Mouse (Mus musculus): ENCODE results near the gene Fam169b. TPM values are rescaled to one million over a fixed set of nuclear protein-coding genes. Genes with fewer than 3 reads are reported as not detected.
A peak's percentile ranks its signal among the peaks of the same experiment; 100 is the strongest.
"Not testable (repeated sequence)": the region's sequence is repeated elsewhere in the genome, so short reads cannot be mapped to it uniquely, and the experiment has no call there.

The Fam169b gene
- total RNA-seq, 2 experiments from 2014 or later = 0.27 to 0.89 TPM

GRCm38 (mm10) chr7:68264028-68264453, 9.6 kb upstream of the Fam169b start, which contains the start of gene Pgpep1l:
TSS of gene Pgpep1l (minus strand) at chr7:68264233.
- DNase-seq (ENCODE audit: low spot score in 2 of 2) = peak; percentile 41 to 52

DNA sequence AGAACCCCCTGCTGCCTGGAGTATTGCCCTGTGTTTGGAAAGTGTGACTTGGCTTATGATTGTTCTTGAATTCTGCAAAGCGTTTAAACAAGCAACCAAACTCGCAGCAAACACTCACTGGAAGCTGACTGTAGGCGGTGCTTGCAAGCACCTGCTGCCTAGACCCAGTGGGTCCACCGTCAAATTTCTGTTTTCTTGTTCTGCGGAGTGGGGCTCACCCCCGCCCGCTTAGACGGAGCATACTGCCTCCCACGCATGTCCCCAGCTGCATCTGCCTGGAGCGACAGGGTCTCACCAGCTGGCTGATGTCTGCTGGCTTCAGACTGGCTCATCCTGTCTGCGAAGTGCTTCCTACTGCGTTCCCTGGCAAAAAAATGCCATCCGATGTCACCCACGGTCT, 9.1 kb upstream of the Fam169b start:
- DNase-seq (ENCODE audit: low spot score in 2 of 2) = peak; percentile 71

GRCm38 (mm10) chr7:68265391-68265790, 8.2 kb upstream of the Fam169b start:
- no peak for DNase-seq (ENCODE audit: low spot score in 2 of 2)

DNA sequence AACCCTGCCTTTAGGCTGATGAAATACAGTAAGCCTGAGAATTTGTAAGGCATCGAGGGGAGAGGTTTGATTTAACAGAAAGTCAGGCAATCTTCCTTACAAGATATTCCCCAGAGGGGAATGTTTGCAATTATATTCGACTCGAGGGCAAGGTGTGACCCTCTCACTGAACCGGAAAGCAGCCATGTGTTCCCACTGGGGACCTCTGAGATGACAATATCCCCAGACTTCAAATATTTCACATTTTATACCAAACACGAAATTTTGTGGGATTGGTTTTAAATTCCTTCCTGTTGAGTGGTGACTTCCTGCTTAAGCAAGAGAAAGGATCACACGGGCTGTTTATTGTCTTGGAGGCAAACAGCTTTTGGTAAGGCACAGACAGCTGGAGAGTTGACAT, 6.9 kb upstream of the Fam169b start:
- DNase-seq (ENCODE audit: low spot score in 2 of 2) = no peak

GRCm38 (mm10) chr7:68270551-68270950, 3.1 kb upstream of the Fam169b start:
- DNase-seq (ENCODE audit: low spot score in 2 of 2) = no peak

GRCm38 (mm10) chr7:68271816-68272215, 1.8 kb upstream of the Fam169b start:
- DNase-seq (ENCODE audit: low spot score in 2 of 2) = no peak

DNA sequence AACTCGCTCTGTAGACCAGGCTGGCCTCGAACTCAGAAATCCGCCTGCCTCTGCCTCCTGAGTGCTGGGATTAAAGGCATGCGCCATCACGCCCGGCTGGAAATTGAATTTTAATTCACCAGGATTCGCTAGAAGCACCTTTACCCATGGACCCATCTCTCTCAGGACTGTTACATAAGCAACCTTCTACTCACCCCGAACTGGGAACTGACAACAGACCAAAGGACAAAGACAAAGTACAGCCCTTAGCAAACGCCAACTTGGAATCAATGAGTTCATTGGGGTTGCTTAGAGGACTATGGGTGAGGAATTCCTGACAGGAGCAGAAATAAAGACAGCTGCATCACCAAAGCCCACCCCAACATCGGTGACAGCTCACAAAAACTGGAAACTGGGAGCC, 1.0 kb upstream of the Fam169b start:
- no peak for DNase-seq (ENCODE audit: low spot score in 2 of 2)

DNA sequence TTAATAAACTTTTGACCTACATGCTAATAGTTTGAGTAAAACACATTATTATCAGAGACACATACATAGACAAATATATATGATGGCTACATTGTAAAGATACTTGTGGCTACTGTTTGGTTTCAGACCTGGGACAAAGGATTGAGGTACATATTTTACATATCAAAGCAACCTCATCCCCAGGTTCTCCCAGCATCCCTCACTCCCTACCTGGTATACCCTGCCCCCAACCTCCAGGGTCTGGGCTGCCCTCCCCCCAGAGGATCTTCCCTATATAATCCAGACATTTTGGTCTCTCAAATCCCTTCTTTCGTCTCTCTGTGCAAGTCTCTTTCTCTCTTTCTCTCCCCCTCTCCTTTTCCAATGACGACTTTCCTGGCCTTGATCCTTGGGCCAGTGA, 579 bp downstream of the Fam169b start:
- no peak for DNase-seq (ENCODE audit: low spot score in 2 of 2)

GRCm38 (mm10) chr7:68274951-68275350, 1.3 kb downstream of the Fam169b start:
- no peak for DNase-seq (ENCODE audit: low spot score in 2 of 2)

GRCm38 (mm10) chr7:68275445-68275837, 1.8 kb downstream of the Fam169b start:
- not testable (repeated sequence) for DNase-seq (ENCODE audit: low spot score in 2 of 2)

GRCm38 (mm10) chr7:68275838-68276731, 2.4 kb downstream of the Fam169b start:
- DNase-seq (ENCODE audit: low spot score in 2 of 2) = no peak

- no peak for DNase-seq (ENCODE audit: low spot score in 2 of 2)
These were observed 3.6 kb downstream of the Fam169b start for GRCm38 (mm10) chr7:68277054-68277896.

- DNase-seq (ENCODE audit: low spot score in 2 of 2) = no peak
These were observed 4.2 kb downstream of the Fam169b start for GRCm38 (mm10) chr7:68277897-68278270.

GRCm38 (mm10) chr7:68278385-68278784, 4.7 kb downstream of the Fam169b start:
- DNase-seq (ENCODE audit: low spot score in 2 of 2) = no peak

GRCm38 (mm10) chr7:68278908-68279307, 5.3 kb downstream of the Fam169b start:
- no peak for DNase-seq (ENCODE audit: low spot score in 2 of 2)

DNA sequence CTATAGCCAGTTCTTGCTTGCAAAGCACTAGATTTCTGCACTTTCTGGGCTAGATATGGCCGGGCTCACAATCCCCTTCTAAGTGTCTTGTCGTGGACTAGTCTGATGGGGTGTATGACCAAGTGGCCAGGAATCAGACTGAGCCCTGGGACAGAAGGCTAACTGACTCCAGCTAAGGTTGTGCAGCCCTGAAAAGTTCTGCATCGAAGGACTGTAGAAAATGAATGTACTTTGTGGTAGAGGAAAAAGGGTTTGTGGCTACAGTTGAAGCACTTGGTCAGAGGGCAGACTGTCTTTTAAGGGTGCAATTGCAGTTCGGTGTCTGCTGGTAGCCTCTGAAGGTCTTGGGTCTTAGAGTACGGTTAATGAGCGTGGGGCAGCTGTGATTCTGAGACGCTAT, 5.8 kb downstream of the Fam169b start:
- no peak for DNase-seq (ENCODE audit: low spot score in 2 of 2)

DNA sequence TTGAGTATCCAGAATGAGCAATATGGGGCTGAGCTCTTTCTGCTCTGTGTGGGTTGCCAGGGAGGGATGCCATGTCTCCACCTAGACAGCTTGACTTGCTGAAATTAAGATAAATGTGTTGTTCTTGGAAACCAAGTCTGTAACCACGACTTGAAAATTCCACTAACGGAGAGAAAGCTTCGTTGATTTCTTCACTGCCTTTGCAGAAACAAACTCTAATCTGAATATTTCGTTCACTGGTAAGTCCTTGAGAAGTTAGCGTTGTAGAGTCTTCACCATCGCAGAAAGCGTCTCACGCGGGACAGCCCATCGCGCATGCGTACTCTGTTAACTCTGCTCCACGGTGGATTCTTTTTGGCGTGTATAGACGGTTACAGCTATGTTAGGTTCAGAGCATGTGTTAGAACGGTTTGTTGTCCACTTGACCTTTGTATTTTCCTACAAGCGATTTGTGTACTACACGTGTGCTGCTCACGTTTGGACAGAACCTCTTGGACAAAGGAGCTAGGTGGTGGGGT, 6.8 kb downstream of the Fam169b start:
- DNase-seq (ENCODE audit: low spot score in 2 of 2) = no peak

DNA sequence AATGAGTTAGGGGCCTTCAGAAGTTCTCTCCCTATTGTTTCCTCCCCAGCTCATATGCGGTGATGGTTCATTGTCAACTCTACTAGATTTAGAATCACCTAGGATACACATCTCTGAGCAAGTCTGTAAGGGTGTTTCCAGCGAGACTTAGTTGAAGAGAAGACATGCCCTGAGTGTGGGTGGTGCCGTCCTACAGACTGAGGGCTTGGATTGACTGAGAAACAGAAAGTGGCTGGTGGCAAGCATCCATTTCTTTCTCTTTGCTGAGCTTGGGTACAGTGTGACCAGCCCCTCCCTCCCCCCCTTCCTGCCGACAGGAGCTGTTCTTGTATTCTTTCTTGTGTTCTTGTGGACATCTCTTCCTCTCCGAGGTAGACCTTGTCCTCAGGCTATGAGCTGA, 7.7 kb downstream of the Fam169b start:
- no peak for DNase-seq (ENCODE audit: low spot score in 2 of 2)

GRCm38 (mm10) chr7:68282304-68283132, 8.9 kb downstream of the Fam169b start:
- DNase-seq (ENCODE audit: low spot score in 2 of 2) = no peak

- not testable (repeated sequence) for DNase-seq (ENCODE audit: low spot score in 2 of 2)
These were observed 9.5 kb downstream of the Fam169b start for GRCm38 (mm10) chr7:68283133-68283520.

GRCm38 (mm10) chr7:68283776-68284175, 10.1 kb downstream of the Fam169b start:
- no peak for DNase-seq (ENCODE audit: low spot score in 2 of 2)

Data from layer of hippocampus, postnatal 10 days (tissue).